Mouse (Mus musculus) Patski (cell line): Measurements from ENCODE around the gene Lcn10. TPM values are rescaled to one million over a fixed set of nuclear protein-coding genes. Genes with fewer than 3 reads are reported as not detected.
A peak's percentile ranks its signal among the peaks of the same experiment; 100 is the strongest.
"Not testable (repeated sequence)": the region's sequence is repeated elsewhere in the genome, so short reads cannot be mapped to it uniquely, and the experiment has no call there.

Source experiments
- ATAC-seq: fragments of 100-300 bp; one replicate; pipeline ENCODE4 v1.8.0; 2021
- CTCF ChIA-PET: fragments of 350-600 bp; sonication (Branson Sonifier 250); formaldehyde crosslinking; loops from one replicate; lab custom pipeline; 2022; ENCODE audit warnings: inconsistent platforms; lab: Charles Lee
- POLR2A ChIA-PET: fragments of 350-600 bp; sonication (Branson Sonifier 250); formaldehyde crosslinking; loops from one replicate; lab custom pipeline; 2022; ENCODE audit warnings: antibody characterized with exemption, inconsistent platforms; lab: Charles Lee
- DNase-seq: peaks from one replicate; pipeline ENCODE4 v3.0.0-alpha.2; 2011; ENCODE audit warnings: low read depth, low spot score
- H3K27me3 ChIP-seq: fragments of 371-371 bp; one replicate; pipeline ENCODE4 v1.5.1; 2021
- CTCF ChIP-seq: fragments of 100-300 bp; IDR thresholded peaks from one replicate; pipeline ENCODE4 v1.5.1; 2021
- in situ Hi-C: fragments of 300-500 bp; cut with MboI; formaldehyde crosslinking; loops from 3 replicates; pipeline ENCODE4 v1.11.1; 2018; ENCODE audit warnings: low pct_unique_long_range_greater_than_20kb, mixed read lengths
- polyA plus RNA-seq: library from polyadenylated mRNA; unstranded; gene quantifications from one replicate; pipeline ENCODE4 v1.2.3, GENCODE M21; 2021

Gene Lcn10
- polyA plus RNA-seq, 1 experiment from 2014 or later = not detected

- in situ Hi-C loops = no loop called here
Observed at GRCm38 (mm10) chr2:25663511-25663910, 19.0 kb upstream of the Lcn10 start.

DNA sequence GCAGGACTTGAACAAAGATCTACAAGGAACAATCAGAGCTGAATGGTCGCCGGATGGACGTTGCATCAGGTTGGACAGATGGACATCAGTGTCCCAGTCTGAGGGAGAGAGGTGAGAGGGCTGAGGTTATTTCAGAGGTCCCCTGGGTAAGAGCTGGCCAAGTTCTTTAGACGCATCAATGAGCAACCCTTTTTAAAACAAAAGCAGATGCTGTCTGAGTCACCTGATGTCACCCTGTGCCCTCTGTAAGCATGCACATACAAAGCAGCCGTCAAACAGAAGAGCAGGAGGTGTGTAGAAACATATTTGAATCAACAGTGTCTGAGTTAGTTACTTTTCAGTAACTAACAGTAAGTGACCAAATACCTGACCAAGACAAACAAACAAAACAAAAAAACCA, 18.4 kb upstream of the Lcn10 start:
- ChIA-PET POLR2A (no interaction called here), CTCF (no interaction called here)
- no peak for ATAC-seq
- no peak for TF ChIP-seq CTCF
- H3K27me3 ChIP-seq = no peaks in the 10 kb centered on the region
- in situ Hi-C loops = no loop called here
- no peak for DNase-seq

More at GRCm38 (mm10) chr2:25663511-25663910, 19.0 kb upstream of the Lcn10 start:
- TF ChIP-seq CTCF = peak; percentile 83
- ATAC-seq = no peak
- DNase-seq = no peak
- H3K27me3 ChIP-seq = no peaks in the 10 kb centered on the region
- POLR2A ChIA-PET = no interaction called here
- CTCF ChIA-PET = no interaction called here

DNA sequence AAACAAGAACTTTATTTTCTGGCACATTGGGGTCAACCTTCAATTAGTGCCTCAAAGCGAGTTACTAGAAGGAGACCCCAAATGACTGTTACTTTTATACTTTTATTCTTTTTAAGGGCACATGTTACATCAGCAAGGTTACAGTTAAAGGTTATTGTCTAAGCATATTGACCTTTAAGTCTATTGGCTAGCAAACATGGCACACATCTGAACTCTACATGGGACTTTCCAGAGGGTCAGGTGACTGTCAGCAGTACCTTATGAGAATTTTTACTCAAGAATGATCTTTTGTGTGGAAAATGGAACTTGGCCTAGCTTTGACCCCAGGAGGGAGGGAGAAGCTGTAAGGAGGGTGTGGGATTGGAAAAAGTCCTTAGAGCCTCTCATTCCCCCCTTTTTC, 16.0 kb upstream of the Lcn10 start:
- POLR2A ChIA-PET = no interaction called here
- in situ Hi-C loops = no loop called here
- peaks cover under 1% of the 10 kb centered on the region for H3K27me3 ChIP-seq
- DNase-seq = no peak
- CTCF ChIA-PET = no interaction called here
- ATAC-seq = no peak
- no peak for TF ChIP-seq CTCF

GRCm38 (mm10) chr2:25676486-25676885, 6.0 kb upstream of the Lcn10 start, which contains the start of gene Lcn6:
Gene Lcn6 (plus strand): TSS chr2:25676786.
- ChIA-PET CTCF (interaction anchor here (1.5 kb wide), 1 partner anchor 16 kb away, joined by 4 read pairs; no protein-coding TSS in a partner anchor), POLR2A (no interaction called here)
- H3K27me3 ChIP-seq = peaks cover 23% of the 10 kb centered on the region
- in situ Hi-C loops = no loop called here
- no peak for TF ChIP-seq CTCF
- DNase-seq (no peak), ATAC-seq (no peak)

GRCm38 (mm10) chr2:25679559-25679958, 3.0 kb upstream of the Lcn10 start:
- DNase-seq = no peak
- ChIA-PET CTCF (no interaction called here), POLR2A (no interaction called here)
- TF ChIP-seq CTCF = no peak
- H3K27me3 ChIP-seq = peaks cover 26% of the 10 kb centered on the region
- in situ Hi-C loops = no loop called here
- ATAC-seq = no peak

DNA sequence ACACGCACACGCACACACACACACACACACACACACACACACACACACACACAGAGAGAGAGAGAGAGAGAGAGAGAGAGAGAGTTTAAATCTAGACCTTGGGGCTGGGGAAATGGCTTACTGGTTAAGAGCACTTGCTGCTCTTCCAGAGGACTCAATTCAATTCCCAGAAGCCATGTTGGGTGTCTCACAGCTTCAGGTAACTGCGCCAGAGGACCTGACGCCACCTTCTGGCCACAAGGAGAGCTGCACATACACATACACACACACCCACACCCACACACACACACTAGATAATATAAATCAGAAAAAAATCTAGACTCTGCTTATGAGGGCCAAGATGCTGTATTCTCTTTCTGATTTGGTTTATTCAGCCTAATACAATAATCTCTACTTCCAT, 4.4 kb downstream of the Lcn10 start:
- ATAC-seq = no peak
- in situ Hi-C loops = no loop called here

GRCm38 (mm10) chr2:25694605-25695004, 12.1 kb downstream of the Lcn10 start:
- TF ChIP-seq CTCF = peak; percentile 74
- peak; percentile 39 for ATAC-seq
- POLR2A ChIA-PET = no interaction called here

More for the DNA sequence above, 4.4 kb downstream of the Lcn10 start:
- H3K27me3 ChIP-seq = peaks cover 11% of the 10 kb centered on the region
- ChIA-PET CTCF (no interaction called here), POLR2A (no interaction called here)
- DNase-seq = no peak
- TF ChIP-seq CTCF = no peak

DNA sequence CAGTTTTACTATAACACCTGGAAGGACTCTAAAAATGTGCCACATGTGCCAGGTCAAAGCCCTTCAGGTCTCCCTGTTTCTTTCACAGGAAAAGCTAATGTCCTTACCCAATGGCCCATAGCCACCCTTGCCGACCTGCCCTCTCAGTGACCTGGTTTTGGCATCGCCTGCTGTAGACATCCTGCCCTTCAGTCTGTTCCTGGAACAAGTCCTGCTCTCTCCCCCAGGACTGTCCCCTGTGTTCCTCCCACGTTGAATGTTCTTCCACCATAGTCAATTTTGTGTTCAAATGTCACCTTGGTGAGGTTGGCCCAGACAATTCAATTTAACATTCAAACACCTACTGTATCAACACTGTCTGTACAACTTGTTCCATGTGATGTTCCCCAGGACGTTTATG, 14.4 kb downstream of the Lcn10 start:
- POLR2A ChIA-PET = no interaction called here
- in situ Hi-C loops = no loop called here
- no peak for TF ChIP-seq CTCF
- ATAC-seq (no peak), DNase-seq (no peak)
- peaks cover 4% of the 10 kb centered on the region for H3K27me3 ChIP-seq
- CTCF ChIA-PET = no interaction called here

More at GRCm38 (mm10) chr2:25694605-25695004, 12.1 kb downstream of the Lcn10 start:
- DNase-seq = no peak
- peaks cover 4% of the 10 kb centered on the region for H3K27me3 ChIP-seq
- CTCF ChIA-PET = interaction anchor here (2.4 kb wide), 1 partner anchor 12 kb away, joined by 14 read pairs; the partner anchor contains the start of gene Bmyc
- in situ Hi-C loops = no loop called here

GRCm38 (mm10) chr2:25698696-25699095, 16.2 kb downstream of the Lcn10 start:
- no peak for ATAC-seq
- DNase-seq = no peak
- no peak for TF ChIP-seq CTCF
- CTCF ChIA-PET = no interaction called here
- POLR2A ChIA-PET = no interaction called here
- peaks cover 4% of the 10 kb centered on the region for H3K27me3 ChIP-seq
- in situ Hi-C loops = no loop called here

GRCm38 (mm10) chr2:25699743-25700142, 17.2 kb downstream of the Lcn10 start, which contains the start of gene Obp2a:
Gene Obp2a (plus strand): TSS chr2:25700043.
- H3K27me3 ChIP-seq, ATAC-seq, POLR2A ChIA-PET: not testable (repeated sequence)

GRCm38 (mm10) chr2:25701001-25701400, 18.5 kb downstream of the Lcn10 start:
- ChIA-PET POLR2A (interaction anchor here (0.6 kb wide), 1 partner anchor 712 kb away, joined by 3 read pairs; no protein-coding TSS in a partner anchor), CTCF (no interaction called here)
- DNase-seq = no peak
- in situ Hi-C loops = no loop called here
- peaks cover 4% of the 10 kb centered on the region for H3K27me3 ChIP-seq
- ATAC-seq = no peak
- TF ChIP-seq CTCF = no peak

More at GRCm38 (mm10) chr2:25699743-25700142, 17.2 kb downstream of the Lcn10 start, which contains the start of gene Obp2a:
- CTCF ChIA-PET, in situ Hi-C loops, DNase-seq: not testable (repeated sequence)

DNA sequence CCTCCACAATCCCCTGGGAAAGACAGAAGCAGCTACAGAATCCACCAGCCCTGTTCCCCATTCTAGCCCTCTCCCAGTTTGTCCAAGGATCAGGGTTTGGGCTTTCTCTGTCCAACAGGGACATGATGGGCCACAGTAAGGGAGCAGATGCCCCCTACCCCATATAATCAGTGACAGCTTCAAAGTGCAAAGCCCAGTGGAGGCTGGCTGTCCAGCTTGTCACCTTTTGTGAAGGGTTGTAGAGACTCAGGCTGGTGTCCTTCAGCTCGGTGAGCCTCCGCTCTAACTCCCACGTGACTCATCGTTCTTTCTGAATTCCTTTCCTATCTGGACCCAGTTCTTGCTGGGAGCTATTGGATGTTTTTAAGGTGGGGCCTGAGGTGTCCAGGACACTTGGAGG, 21.2 kb downstream of the Lcn10 start:
- no peak for TF ChIP-seq CTCF
- in situ Hi-C loops = no loop called here
- DNase-seq = no peak
- ATAC-seq = no peak
- CTCF ChIA-PET = no interaction called here
- POLR2A ChIA-PET = no interaction called here
- H3K27me3 ChIP-seq = peaks cover 4% of the 10 kb centered on the region
